28 mouse cellular contexts compared by ENCODE assay signal in genomic region chr4:90211475-90211874, GRCm38 (mm10). TPM values are rescaled to one million over a fixed set of nuclear protein-coding genes. Genes with fewer than 3 reads are reported as not detected.
DNase-seq lines count a peak whose midpoint lies in the region; ATAC-seq lines count a peak whose summit lies in the region.
"Had no signal": no experiment of that assay in that cellular context is flagged by ENCODE, and none has a peak within 500 bp of the region (broad histone marks: within the 10 kb centered on the region; RNA-seq: fewer than 3 reads in every experiment).

No protein-coding gene starts in this region.

- ATAC-seq in midbrain, embryonic 12.5 days (ENCODE audit: low FRiP score, low read depth): 0 out of 2 replicates have a peak, but pooled peaks have one; percentile 30
- peak; percentile 77; the same call in 1 of the 2 replicates for ATAC-seq in midbrain, embryonic 16.5 days
- ATAC-seq: activated CD4-positive, CD25-positive, alpha-beta regulatory T cell, adult 4 months; CD4-positive, CD25-positive, alpha-beta regulatory T cell, adult 4 months; forebrain, embryonic 15.5 days had no signal

- H3K27me3 ChIP-seq in midbrain, embryonic 12.5 days: no peaks in the 10 kb centered on the region
- no peaks in the 10 kb centered on the region for H3K27me3 ChIP-seq in midbrain, embryonic 10.5 days (ENCODE audit: low read depth, poor library complexity, severe bottlenecking)
- no peaks in the 10 kb centered on the region for H3K27me3 ChIP-seq in midbrain, embryonic 16.5 days (ENCODE audit: control insufficient read depth, insufficient read depth, low read depth, low read length)
- H3K27me3 ChIP-seq: embryonic facial prominence, embryonic 13.5 days; forebrain, embryonic 15.5 days; heart, embryonic 15.5 days had no signal

- no peak overlapping the region for H3K27ac ChIP-seq in midbrain, embryonic 12.5 days (replicated peaks)
- no peak overlapping the region for H3K27ac ChIP-seq in midbrain, embryonic 10.5 days (replicated peaks)
- no peak overlapping the region for H3K27ac ChIP-seq in midbrain, embryonic 16.5 days (ENCODE audit: low read length)
- H3K27ac ChIP-seq: embryonic facial prominence, embryonic 13.5 days; forebrain, embryonic 15.5 days; heart, adult 2 months; heart, embryonic 15.5 days; hindbrain, embryonic 10.5 days; hindbrain, embryonic 14.5 days had no signal

- no peak overlapping the region for H3K4me3 ChIP-seq in midbrain, embryonic 12.5 days
- H3K4me3 ChIP-seq in midbrain, embryonic 10.5 days: no peak overlapping the region
- H3K4me3 ChIP-seq in midbrain, embryonic 16.5 days (ENCODE audit: low read depth, low read length): no peak overlapping the region
- H3K4me3 ChIP-seq: embryonic facial prominence, embryonic 13.5 days; forebrain, embryonic 15.5 days; heart, adult 2 months; heart, embryonic 15.5 days; hindbrain, embryonic 10.5 days had no signal

- no peak overlapping the region for H3K9ac ChIP-seq in midbrain, embryonic 12.5 days (replicated peaks)
- no peak overlapping the region for H3K9ac ChIP-seq in midbrain, embryonic 16.5 days (ENCODE audit: low read depth, low read length)
- H3K9ac ChIP-seq: embryonic facial prominence, embryonic 13.5 days; forebrain, embryonic 15.5 days; heart, embryonic 15.5 days; hindbrain, embryonic 14.5 days had no signal

- intact Hi-C loops in heart, postnatal 36 days (cut with DNase I): no loop called here

- 52% methylated on average over 1 of the region's 1 CpGs for WGBS in midbrain, embryonic 12.5 days
- WGBS in midbrain, embryonic 10.5 days: 48% methylated on average over 1 of the region's 1 CpGs
- WGBS in midbrain, embryonic 16.5 days: 29% methylated on average over 1 of the region's 1 CpGs

- no peaks in the 10 kb centered on the region for H3K36me3 ChIP-seq in midbrain, embryonic 12.5 days
- H3K36me3 ChIP-seq in midbrain, embryonic 10.5 days: no peaks in the 10 kb centered on the region
- no peaks in the 10 kb centered on the region for H3K36me3 ChIP-seq in midbrain, embryonic 16.5 days (ENCODE audit: control insufficient read depth, insufficient read depth, low read length)
- H3K36me3 ChIP-seq: embryonic facial prominence, embryonic 13.5 days; forebrain, embryonic 15.5 days; G1E; heart, embryonic 15.5 days; hindbrain, embryonic 10.5 days had no signal

- no peak overlapping the region for H3K4me2 ChIP-seq in midbrain, embryonic 12.5 days (replicated peaks)
- H3K4me2 ChIP-seq in midbrain, embryonic 16.5 days (ENCODE audit: low read length): no peak overlapping the region
- H3K4me2 ChIP-seq: embryonic facial prominence, embryonic 13.5 days; forebrain, embryonic 15.5 days; heart, embryonic 11.5 days; heart, embryonic 15.5 days; hindbrain, embryonic 14.5 days had no signal

- peak; percentile 0 for DNase-seq in embryo, embryonic 11 days
- no peak for DNase-seq in embryo, embryonic 9.5 days (ENCODE audit: extremely low spot score)
- no peak for DNase-seq in midbrain, embryonic 10.5 days (ENCODE audit: low spot score)
- DNase-seq in mesoderm, embryonic 11.5 days (ENCODE audit: low read depth, low spot score): peak; percentile 0
- no peak for DNase-seq in heart, adult 11 months
- no peak for DNase-seq in heart, postnatal 36 days
- DNase-seq: adrenal gland, postnatal 14 days; B cell, adult 2 months; cerebellum, adult 2 months; cerebellum, postnatal 10 days; gastrocnemius, postnatal 10 days; heart, adult 2 months; heart, postnatal 14 days had no signal

- H3K9me3 ChIP-seq in midbrain, embryonic 12.5 days: no peaks in the 10 kb centered on the region
- no peaks in the 10 kb centered on the region for H3K9me3 ChIP-seq in midbrain, embryonic 10.5 days (replicated peaks)
- H3K9me3 ChIP-seq in midbrain, embryonic 16.5 days (replicated peaks; ENCODE audit: control insufficient read depth, low read length, poor library complexity, severe bottlenecking): no peaks in the 10 kb centered on the region
- H3K9me3 ChIP-seq: embryonic facial prominence, embryonic 13.5 days; forebrain, embryonic 15.5 days; G1E; heart, embryonic 15.5 days; hindbrain, embryonic 10.5 days had no signal

- H3K4me1 ChIP-seq in midbrain, embryonic 12.5 days: no peaks in the 10 kb centered on the region
- H3K4me1 ChIP-seq in midbrain, embryonic 10.5 days: no peaks in the 10 kb centered on the region
- no peaks in the 10 kb centered on the region for H3K4me1 ChIP-seq in midbrain, embryonic 16.5 days (ENCODE audit: control insufficient read depth, insufficient read depth, low read length)
- H3K4me1 ChIP-seq: embryonic facial prominence, embryonic 13.5 days; forebrain, embryonic 15.5 days; heart, embryonic 15.5 days; hindbrain, embryonic 10.5 days had no signal

RNA-seq across cellular contexts. Expression of gene Zfp352, which starts 7.1 kb away (rescaled TPM):
- polyA plus RNA-seq in midbrain, embryonic 12.5 days (2016; fragmentation: Nextera tagmentation; extraction: Ambion mirVana): not detected in 2 replicates
- polyA plus RNA-seq in midbrain, embryonic 10.5 days (2016; fragmentation: Nextera tagmentation; extraction: Ambion mirVana): not detected in 2 replicates
- polyA plus RNA-seq in midbrain, embryonic 16.5 days (2015; fragmentation: Nextera tagmentation; extraction: Ambion mirVana): not detected in 2 replicates
- not detected for total RNA-seq in heart, postnatal 36 days (2021)
- total RNA-seq: adrenal gland, adult 18-20 months; adrenal gland, postnatal 14 days; common myeloid progenitor, adult 5-6 weeks; gastrocnemius, postnatal 10 days; gastrocnemius, postnatal 4 days; heart, adult 2 months; heart, postnatal 14 days had no signal
- polyA plus RNA-seq: cerebellum, adult 2 months; embryonic facial prominence, embryonic 13.5 days; forebrain, embryonic 15.5 days; frontal cortex, adult 2 months; G1E; heart, adult 2 months; heart, embryonic 11.5 days; heart, embryonic 15.5 days; hindbrain, embryonic 10.5 days; hindbrain, embryonic 14.5 days had no signal

Comparison
In these comparisons a context has a peak if more than half of its experiments do, and no peak if none do; other contexts are left out.
1. DNase-seq: peak in embryo, embryonic 11 days (single experiment) and mesoderm, embryonic 11.5 days (single experiment); none in embryo, embryonic 9.5 days (single experiment), midbrain, embryonic 10.5 days (single experiment), heart, adult 11 months (single experiment) and heart, postnatal 36 days (0 of 2).